Mouse (Mus musculus): ENCODE measurements around the gene Gpr180. TPM values are rescaled to one million over a fixed set of nuclear protein-coding genes. Genes with fewer than 3 reads are reported as not detected.
A peak's percentile ranks its signal among the peaks of the same experiment; 100 is the strongest.
"Not testable (repeated sequence)": the region's sequence is repeated elsewhere in the genome, so short reads cannot be mapped to it uniquely, and the experiment has no call there.

Gpr180 gene
- polyA plus RNA-seq, 1 experiment, result not detected

DNA sequence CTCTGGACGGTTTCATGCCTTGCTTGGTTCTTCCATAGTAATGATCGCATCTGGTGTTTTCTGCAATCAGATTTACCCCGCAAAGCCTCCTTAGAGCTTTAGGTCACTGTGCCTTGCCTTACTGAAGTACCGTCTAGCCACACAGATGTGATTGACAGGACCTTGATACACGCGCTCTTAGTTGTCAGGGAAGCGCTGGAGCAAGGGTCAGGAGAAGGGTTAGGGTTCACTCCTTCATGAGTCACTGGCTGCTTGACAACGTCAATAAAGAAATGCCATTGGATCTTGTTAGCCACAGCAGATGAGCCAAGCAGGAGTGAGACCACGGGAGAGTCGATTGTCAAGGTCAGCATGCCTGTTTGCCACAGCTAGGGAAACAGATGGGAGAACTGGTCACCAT is 11.6 kb downstream of the Gpr180 start:
- Histone ChIP-seq H3K4me1 (ENCODE audit: control insufficient read depth, insufficient read depth, low read length) (no peaks in the 10 kb centered on the region), H3K27ac (ENCODE audit: insufficient read depth, low read depth, low read length) (no peak overlapping the region), H3K4me3 (ENCODE audit: insufficient read depth, low read depth, low read length) (no peak overlapping the region)
- 88% methylated on average over 10 of the region's 10 CpGs for WGBS
- TF ChIP-seq POLR2A (IDR thresholded peaks at IDR 0.05; ENCODE audit: insufficient read depth, low read depth, low read length), result no peak
- TF ChIP-seq CTCF (IDR thresholded peaks at IDR 0.05; ENCODE audit: insufficient read depth, low read depth, low read length), result no peak

DNA sequence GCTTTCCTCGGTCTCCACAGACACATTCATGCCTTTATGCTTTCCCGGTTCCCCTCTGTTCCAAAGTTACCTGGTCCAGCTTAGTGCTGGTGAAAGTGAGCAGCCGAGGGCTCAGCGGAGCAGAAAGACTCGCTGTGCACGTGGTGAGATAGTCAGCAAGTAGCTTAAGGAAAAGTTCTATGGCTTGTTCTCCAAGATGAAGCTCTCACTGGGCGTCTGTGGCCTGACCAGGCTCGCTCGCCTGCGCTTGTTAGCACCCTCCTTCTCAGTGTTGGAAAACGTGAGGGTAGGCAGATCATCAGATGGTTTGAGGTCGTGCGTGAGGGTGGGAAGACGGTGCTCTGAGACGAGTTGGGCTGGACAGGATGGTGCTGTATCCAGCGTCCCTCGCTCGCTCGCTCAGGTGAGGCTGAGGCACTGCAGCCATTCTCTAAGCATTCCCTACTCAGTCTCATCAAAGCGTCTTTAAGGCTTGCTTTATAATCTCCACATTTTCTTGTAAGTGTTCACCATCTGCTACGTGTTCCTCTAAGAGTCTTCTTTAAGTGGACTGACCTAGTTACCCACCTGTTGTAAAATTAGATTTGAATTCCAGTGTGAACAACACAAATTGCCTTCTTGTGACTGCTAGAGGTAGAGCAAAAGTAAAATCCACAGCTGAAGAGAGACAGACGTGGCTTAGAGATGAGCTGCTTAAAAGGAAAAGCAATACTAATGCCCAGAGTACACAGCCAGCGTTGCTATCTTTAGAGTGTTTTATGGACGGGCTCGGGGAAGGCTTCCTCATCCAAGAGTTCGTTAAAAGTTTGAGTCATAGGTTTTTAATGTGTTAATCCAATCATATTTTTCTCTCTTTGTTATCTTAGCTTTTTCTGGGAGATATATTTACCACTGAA is 13.9 kb downstream of the Gpr180 start:
- Histone ChIP-seq H3K27ac (ENCODE audit: insufficient read depth, low read depth, low read length) (no peak overlapping the region), H3K4me3 (ENCODE audit: insufficient read depth, low read depth, low read length) (no peak overlapping the region), H3K4me1 (ENCODE audit: control insufficient read depth, insufficient read depth, low read length) (no peaks in the 10 kb centered on the region)
- WGBS, result 89% methylated on average over 26 of the region's 26 CpGs
- TF ChIP-seq CTCF (IDR thresholded peaks at IDR 0.05; ENCODE audit: insufficient read depth, low read depth, low read length), result no peak
- TF ChIP-seq POLR2A (IDR thresholded peaks at IDR 0.05; ENCODE audit: insufficient read depth, low read depth, low read length), result no peak

DNA sequence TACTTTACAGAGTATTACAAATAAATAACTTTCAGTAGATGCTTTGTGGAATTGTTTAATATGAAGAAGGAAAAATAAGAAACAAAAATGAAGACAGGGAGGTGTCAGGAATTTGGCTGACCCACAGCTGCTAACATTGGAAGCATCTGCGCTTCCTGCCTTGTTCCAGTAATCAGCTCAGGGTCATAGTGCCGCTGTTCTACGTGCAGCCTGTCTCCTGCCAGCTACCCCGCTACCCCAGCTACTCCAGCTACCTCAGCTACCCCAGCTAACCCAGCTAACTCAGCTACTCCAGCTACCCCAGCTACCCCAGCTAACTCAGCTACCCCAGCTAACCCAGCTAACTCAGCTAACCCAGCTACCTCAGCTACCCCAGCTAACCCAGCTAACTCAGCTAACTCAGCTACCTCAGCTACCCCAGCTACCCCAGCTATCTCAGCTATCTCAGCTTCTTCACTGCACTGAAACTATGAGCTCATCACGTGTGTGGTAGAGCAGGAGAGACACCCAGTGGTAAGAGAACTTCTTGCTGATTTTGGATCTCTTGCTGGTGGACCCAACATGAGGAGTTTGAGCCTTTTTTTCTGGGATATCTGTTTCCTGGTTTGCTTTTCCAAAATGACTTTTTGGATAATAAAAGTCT is 14.8 kb downstream of the Gpr180 start:
- no peaks in the 10 kb centered on the region for H3K4me1 ChIP-seq (ENCODE audit: control insufficient read depth, insufficient read depth, low read length)
- no peak overlapping the region for H3K4me3 ChIP-seq (ENCODE audit: insufficient read depth, low read depth, low read length)
- TF ChIP-seq POLR2A (IDR thresholded peaks at IDR 0.05; ENCODE audit: insufficient read depth, low read depth, low read length), result no peak
- TF ChIP-seq CTCF (IDR thresholded peaks at IDR 0.05; ENCODE audit: insufficient read depth, low read depth, low read length), result no peak
- 79% methylated on average over 5 of the region's 5 CpGs for WGBS
- no peak overlapping the region for H3K27ac ChIP-seq (ENCODE audit: insufficient read depth, low read depth, low read length)

DNA sequence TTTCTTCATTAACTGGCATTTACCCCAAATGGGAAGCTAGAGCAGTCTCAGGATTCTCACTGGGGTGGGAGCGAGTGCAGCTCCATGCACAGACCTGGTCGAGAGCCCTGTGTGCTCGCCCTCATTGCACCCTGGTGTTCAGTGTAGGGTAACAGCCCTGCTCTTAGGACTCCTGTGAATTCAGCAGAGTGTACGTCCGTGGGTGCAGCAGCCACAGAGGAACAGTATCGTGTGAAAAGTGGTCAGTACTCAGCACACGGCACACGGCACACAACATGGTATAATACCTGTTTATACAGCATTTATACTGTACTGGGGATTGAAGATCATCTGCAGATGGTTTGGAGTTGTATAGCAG is 15.3 kb downstream of the Gpr180 start:
- TF ChIP-seq CTCF (IDR thresholded peaks at IDR 0.05; ENCODE audit: insufficient read depth, low read depth, low read length) (no peak), POLR2A (IDR thresholded peaks at IDR 0.05; ENCODE audit: insufficient read depth, low read depth, low read length) (no peak)
- H3K4me3 ChIP-seq (ENCODE audit: insufficient read depth, low read depth, low read length), result no peak overlapping the region
- WGBS, result 95% methylated on average over 8 of the region's 8 CpGs
- no peaks in the 10 kb centered on the region for H3K4me1 ChIP-seq (ENCODE audit: control insufficient read depth, insufficient read depth, low read length)
- no peak overlapping the region for H3K27ac ChIP-seq (ENCODE audit: insufficient read depth, low read depth, low read length)

DNA sequence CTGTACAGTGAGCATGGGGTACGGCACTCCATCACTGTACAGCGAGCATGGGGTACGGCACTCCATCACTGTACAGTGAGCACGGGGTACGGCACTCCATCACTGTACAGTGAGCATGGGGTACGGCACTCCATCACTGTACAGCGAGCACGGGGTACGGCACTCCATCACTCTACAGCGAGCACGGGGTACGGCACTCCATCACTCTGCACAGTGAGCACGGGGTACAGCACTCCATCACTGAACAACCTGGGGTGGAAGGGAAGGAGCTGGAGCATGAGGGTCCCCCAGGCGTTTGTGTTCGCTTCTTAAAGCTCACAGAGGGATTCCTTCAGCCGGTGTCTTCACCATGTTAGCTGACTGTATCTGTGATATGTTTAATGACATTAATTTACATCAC is 19.1 kb downstream of the Gpr180 start:
- H3K27ac ChIP-seq (ENCODE audit: insufficient read depth, low read depth, low read length), result not testable (repeated sequence)

DNA sequence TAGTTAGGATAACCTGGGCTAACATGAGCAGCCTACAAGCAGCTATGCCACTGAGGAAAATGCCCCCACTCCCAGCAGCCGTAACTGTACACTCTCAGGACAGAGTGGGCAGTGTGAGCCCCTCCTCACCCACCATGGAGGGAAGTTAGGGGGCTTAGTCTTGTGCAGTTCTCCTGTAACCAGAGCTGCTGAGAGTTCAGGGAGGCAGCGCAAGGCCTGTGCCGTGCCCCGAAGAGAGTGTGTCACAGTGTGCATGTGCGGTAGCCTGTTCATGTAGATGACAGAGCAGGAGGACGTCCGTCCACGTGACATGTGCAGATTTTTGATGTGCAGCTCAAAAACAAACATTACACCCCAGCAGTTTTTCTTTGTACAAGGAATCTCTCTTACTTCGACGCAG is 19.8 kb downstream of the Gpr180 start:
- TF ChIP-seq CTCF (IDR thresholded peaks at IDR 0.05; ENCODE audit: insufficient read depth, low read depth, low read length), result no peak
- TF ChIP-seq POLR2A (IDR thresholded peaks at IDR 0.05; ENCODE audit: insufficient read depth, low read depth, low read length), result no peak
- 87% methylated on average over 10 of the region's 10 CpGs for WGBS
- Histone ChIP-seq H3K4me3 (ENCODE audit: insufficient read depth, low read depth, low read length) (no peak overlapping the region), H3K27ac (ENCODE audit: insufficient read depth, low read depth, low read length) (no peak overlapping the region), H3K4me1 (ENCODE audit: control insufficient read depth, insufficient read depth, low read length) (no peaks in the 10 kb centered on the region)

More for the DNA sequence above, 19.1 kb downstream of the Gpr180 start:
- 95% methylated on average over 16 of the region's 16 CpGs for WGBS
- not testable (repeated sequence) for H3K4me3 ChIP-seq (ENCODE audit: insufficient read depth, low read depth, low read length); H3K4me1 ChIP-seq (ENCODE audit: control insufficient read depth, insufficient read depth, low read length)

DNA sequence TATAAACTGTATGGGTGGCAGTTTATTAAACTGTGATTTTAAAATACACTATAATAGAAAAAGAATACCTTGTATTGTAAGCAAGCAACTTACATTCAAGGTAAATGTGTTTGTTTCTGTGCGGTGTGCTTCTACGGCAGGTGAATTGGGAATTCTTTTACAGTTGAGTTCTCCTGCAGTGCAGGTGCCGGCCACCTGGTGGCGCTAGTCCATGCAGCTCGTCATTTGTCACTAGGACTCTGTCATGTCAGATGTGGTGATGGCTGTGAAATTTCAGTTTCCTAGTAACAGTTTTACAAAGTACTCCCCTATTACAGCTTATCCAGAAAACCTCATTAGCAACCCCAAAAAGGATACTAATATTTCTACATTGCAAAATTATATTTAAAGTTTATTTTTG is 20.2 kb downstream of the Gpr180 start:
- TF ChIP-seq POLR2A (IDR thresholded peaks at IDR 0.05; ENCODE audit: insufficient read depth, low read depth, low read length), result no peak
- peak; percentile 45; the same call in 1 of the 2 replicates for TF ChIP-seq CTCF (IDR thresholded peaks at IDR 0.05; ENCODE audit: insufficient read depth, low read depth, low read length)
- Histone ChIP-seq H3K4me3 (ENCODE audit: insufficient read depth, low read depth, low read length) (no peak overlapping the region), H3K27ac (ENCODE audit: insufficient read depth, low read depth, low read length) (no peak overlapping the region), H3K4me1 (ENCODE audit: control insufficient read depth, insufficient read depth, low read length) (no peaks in the 10 kb centered on the region)
- 38% methylated on average over 5 of the region's 5 CpGs for WGBS

DNA sequence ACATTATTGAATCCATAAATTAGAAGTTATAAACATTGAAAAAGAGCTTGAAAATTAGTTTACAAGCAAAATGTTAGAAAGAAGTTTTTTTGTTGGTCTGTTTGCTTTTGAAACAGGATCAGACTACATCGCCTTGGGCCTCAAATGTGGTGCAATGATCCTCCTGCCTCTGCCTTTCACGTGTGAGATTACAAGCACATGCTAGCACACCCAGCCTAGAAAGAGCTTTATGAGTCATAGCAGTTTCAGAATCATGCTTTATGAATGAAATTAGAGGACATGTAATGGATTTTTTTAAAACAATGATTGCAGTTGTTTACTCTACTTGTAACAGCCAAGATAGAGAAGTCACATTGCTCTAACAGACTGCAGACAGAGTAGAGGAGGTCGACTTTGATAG is 24.8 kb downstream of the Gpr180 start:
- Histone ChIP-seq H3K27ac (ENCODE audit: insufficient read depth, low read depth, low read length) (no peak overlapping the region), H3K4me3 (ENCODE audit: insufficient read depth, low read depth, low read length) (no peak overlapping the region), H3K4me1 (ENCODE audit: control insufficient read depth, insufficient read depth, low read length) (no peaks in the 10 kb centered on the region)
- no peak for TF ChIP-seq POLR2A (IDR thresholded peaks at IDR 0.05; ENCODE audit: insufficient read depth, low read depth, low read length)
- TF ChIP-seq CTCF (IDR thresholded peaks at IDR 0.05; ENCODE audit: insufficient read depth, low read depth, low read length), result no peak
- 89% methylated on average over 3 of the region's 3 CpGs for WGBS

GRCm38 (mm10) chr14:118162640-118163039 is 25.7 kb downstream of the Gpr180 start:
- no peak for TF ChIP-seq POLR2A (IDR thresholded peaks at IDR 0.05; ENCODE audit: insufficient read depth, low read depth, low read length)
- no peak for TF ChIP-seq CTCF (IDR thresholded peaks at IDR 0.05; ENCODE audit: insufficient read depth, low read depth, low read length)
- no peaks in the 10 kb centered on the region for H3K4me1 ChIP-seq (ENCODE audit: control insufficient read depth, insufficient read depth, low read length)
- 47% methylated on average over 14 of the region's 14 CpGs for WGBS
- no peak overlapping the region for H3K27ac ChIP-seq (ENCODE audit: insufficient read depth, low read depth, low read length)
- no peak overlapping the region for H3K4me3 ChIP-seq (ENCODE audit: insufficient read depth, low read depth, low read length)
